Mouse (Mus musculus): Measurements from ENCODE around the gene Noxo1.
"Not testable (repeated sequence)": the region's sequence is repeated elsewhere in the genome, so short reads cannot be mapped to it uniquely, and the experiment has no call there.

DNA sequence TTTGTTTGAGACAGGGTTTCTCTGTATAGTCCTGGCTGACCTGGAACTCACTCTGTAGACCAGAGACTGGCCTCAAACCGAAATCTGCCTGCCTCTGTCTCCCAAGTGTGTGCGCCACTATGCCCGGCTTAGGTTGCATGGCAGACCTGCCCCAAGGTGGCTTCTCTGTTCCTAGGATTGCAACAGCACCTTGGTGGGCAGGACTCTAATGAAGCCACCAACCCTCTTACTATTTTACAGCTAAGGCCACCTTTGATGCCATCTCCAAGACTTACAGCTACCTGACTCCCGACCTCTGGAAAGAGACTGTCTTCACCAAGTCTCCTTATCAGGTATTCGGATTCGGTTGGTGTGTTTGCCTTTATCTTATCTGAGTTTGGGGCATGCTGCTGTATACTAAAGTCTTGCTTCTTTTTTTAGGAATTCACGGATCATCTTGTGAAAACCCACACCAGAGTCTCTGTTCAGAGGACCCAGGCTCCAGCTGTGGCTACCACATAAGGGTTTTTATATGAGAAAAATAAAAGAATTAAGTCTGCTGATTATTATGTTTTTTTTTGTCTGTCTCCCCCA lies 25.4 kb downstream of the Noxo1 start:
- not testable (repeated sequence) for TF ChIP-seq NANOG (IDR thresholded peaks at IDR 0.05; ENCODE audit: borderline replicate concordance, low read length); CTCF (conservative IDR thresholded peaks at IDR 0.05; ENCODE audit: low read length); POU5F1 (IDR thresholded peaks at IDR 0.05; ENCODE audit: borderline replicate concordance, low read length)
